Mouse (Mus musculus): ENCODE results near the gene Epyc.
"Not testable (repeated sequence)": the region's sequence is repeated elsewhere in the genome, so short reads cannot be mapped to it uniquely, and the experiment has no call there.

The Epyc gene

DNA sequence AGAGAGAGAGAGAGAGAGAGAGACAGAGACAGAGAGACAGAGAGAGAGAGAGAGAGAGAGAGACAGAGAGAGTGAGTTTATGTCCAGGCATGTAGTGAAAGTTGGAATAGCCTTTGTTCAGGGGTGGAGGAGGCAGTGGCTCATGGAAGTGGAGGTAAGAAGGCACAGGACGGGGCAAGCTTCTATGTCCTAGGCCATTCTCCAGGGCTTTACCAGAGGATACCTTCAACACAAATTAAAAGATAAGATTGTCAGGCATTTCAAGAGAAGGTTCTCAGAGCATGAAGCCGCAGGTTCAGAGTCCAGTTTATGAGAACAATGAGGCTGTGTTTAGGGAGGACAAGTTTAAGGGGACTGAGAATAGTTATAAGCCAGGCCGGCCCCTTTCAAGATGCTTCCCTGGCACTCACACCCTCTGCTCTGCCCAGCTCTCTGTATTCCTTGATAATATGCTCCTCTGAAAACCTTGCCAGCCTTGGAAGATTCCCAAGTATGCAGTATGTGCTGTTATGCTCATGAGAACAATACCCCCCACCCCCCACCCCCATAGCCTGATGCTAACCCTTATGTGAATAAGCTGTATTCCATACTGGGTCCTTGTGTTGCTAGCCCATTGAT is 71.5 kb downstream of the Epyc start:
- DNase-seq = no peak

DNA sequence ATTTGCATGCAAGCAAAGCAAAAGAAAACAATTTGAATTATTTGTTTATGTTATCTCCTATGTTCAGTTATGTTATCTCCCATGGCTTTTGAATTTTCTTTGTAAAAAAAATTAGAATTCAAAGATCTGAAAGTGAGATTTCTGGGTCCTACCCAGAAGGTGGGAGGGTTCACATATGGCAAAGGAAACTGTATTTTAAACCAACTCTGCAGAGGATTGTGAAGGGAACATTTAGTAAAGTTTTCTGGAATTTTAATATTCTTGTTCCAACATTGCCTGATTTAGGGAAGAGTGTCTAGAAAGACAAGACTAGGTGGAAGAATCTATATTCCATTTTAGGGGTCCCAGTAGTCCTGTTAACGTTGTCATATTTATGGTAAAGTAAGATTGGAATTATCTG is 73.4 kb downstream of the Epyc start:
- DNase-seq = no peak

DNA sequence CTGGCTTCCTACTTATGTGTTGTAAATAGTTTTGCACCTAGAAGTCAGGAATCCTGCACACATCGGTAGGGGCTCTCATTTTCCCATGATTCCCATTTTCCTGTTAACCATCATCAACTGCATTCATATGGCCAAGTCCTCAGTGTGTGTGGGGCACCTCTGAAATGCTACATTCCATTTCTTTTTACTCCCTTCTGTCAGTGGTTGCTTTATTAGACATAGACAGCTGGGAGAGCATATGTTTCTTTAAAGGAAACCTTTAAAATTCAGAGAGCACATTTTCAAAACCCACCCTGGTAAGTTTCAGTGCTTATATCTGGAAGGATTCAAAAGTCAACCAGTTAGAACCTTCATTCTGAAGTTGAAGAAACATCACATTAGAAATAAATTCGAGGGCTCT is 74.2 kb downstream of the Epyc start:
- no peak for DNase-seq

DNA sequence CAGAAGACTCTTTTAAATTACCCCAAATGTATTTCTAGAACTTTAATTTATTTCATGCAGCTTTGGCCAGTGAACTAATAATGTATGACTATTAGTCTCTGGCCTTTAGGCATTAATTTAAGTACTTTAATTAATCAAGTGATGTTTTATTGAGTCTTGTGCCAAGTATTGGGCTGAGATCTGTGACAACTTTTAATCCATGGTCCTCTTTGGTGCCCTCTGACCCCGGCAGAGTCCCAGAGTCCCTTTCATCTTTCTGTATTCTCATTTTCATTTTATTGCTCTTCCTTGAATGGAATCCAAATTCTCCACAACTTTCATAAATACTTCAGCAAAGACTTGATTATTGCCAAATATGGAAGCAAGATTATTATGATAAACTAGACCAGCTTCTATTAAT is 76.8 kb downstream of the Epyc start:
- DNase-seq = peak; percentile 80

GRCm38 (mm10) chr10:97722709-97723108 is 78.8 kb downstream of the Epyc start:
- DNase-seq = no peak

GRCm38 (mm10) chr10:97725929-97726328 is 82.1 kb downstream of the Epyc start:
- DNase-seq = no peak

DNA sequence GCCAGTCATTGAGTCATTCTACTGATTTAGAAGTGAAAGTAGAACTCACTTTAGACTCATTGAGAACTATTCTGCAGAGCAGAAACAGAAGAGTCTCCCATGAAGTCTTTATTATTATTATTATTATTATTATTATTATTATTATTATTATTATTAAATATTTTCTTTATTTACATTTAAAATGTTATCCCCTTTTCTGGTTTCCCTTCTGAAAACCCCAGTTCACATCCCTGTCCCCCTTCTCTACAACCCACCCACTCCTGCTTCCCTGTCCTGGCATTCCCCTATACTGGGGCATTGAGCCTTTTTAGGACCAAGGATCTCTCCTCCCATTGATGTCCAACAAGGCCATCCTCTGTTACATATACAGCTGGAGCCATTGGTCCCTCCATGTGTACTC is 82.8 kb downstream of the Epyc start, which contains the start of gene C030005K15Rik:
Gene C030005K15Rik, minus strand, starts transcription at position 101 of the 400 bp plus-strand sequence.
- not testable (repeated sequence) for DNase-seq
